Mouse (Mus musculus) heart, embryonic 15.5 days (tissue): Measurements from ENCODE around the gene Limch1. TPM values are rescaled to one million over a fixed set of nuclear protein-coding genes. Genes with fewer than 3 reads are reported as not detected.
A peak's percentile ranks its signal among the peaks of the same experiment; 100 is the strongest.

Experiments used
- ATAC-seq: fragments of 200-750 bp; cut with Nextera tagmentation; replicated peaks from 2 replicates; pipeline ENCODE4 v1.8.0; 2017; ENCODE audit warnings: low read depth, moderate TSS enrichment; ENCODE audit not compliant: insufficient number of reproducible peaks, insufficient read depth, low FRiP score
- H3K27ac ChIP-seq: fragments of 300-500 bp; sonication (generic); 2 replicates; pipeline ENCODE4 v1.5.1; 2015; ENCODE audit warnings: mild to moderate bottlenecking, inconsistent platforms
- H3K27me3 ChIP-seq: fragments of 300-500 bp; sonication (generic); 2 replicates; pipeline ENCODE4 v1.6.1; 2015; ENCODE audit warnings: inconsistent platforms
- H3K36me3 ChIP-seq: fragments of 300-500 bp; sonication (generic); 2 replicates; pipeline ENCODE4 v1.6.1; 2015; ENCODE audit warnings: mild to moderate bottlenecking, inconsistent platforms
- H3K4me1 ChIP-seq: fragments of 300-500 bp; sonication (generic); replicated peaks from 2 replicates; pipeline ENCODE4 v1.6.1; 2015; ENCODE audit warnings: inconsistent platforms
- H3K4me2 ChIP-seq: fragments of 300-500 bp; sonication (generic); 2 replicates; pipeline ENCODE4 v1.6.1; 2015; ENCODE audit warnings: inconsistent platforms, mild to moderate bottlenecking, moderate library complexity
- H3K4me3 ChIP-seq: fragments of 300-500 bp; sonication (generic); 2 replicates; pipeline ENCODE4 v1.5.1; 2015; ENCODE audit warnings: mild to moderate bottlenecking, inconsistent platforms
- H3K9ac ChIP-seq: fragments of 300-500 bp; sonication (generic); 2 replicates; pipeline ENCODE4 v1.6.1; 2015; ENCODE audit warnings: mild to moderate bottlenecking, inconsistent platforms
- H3K9me3 ChIP-seq: fragments of 300-500 bp; sonication (generic); replicated peaks from 2 replicates; pipeline ENCODE4 v1.6.1; 2016; ENCODE audit warnings: inconsistent platforms
- WGBS: fragments of 180-500 bp; shearing (Covaris S2); methylation state at CpG from one replicate; pipeline ENCODE4 v1.1.7; 2015; ENCODE audit warnings: mixed read lengths; 5-methylcytosine and 5-hydroxymethylcytosine counted together
- polyA plus RNA-seq: library from polyadenylated mRNA; unstranded; fragments of >200 nt; fragmentation: Nextera tagmentation; extraction: Ambion mirVana; gene quantifications from 2 replicates; pipeline ENCODE4 v1.2.1, GENCODE M21; 2015

The Limch1 gene
- polyA plus RNA-seq, 1 experiment from 2014 or later, result 26.4 TPM

DNA sequence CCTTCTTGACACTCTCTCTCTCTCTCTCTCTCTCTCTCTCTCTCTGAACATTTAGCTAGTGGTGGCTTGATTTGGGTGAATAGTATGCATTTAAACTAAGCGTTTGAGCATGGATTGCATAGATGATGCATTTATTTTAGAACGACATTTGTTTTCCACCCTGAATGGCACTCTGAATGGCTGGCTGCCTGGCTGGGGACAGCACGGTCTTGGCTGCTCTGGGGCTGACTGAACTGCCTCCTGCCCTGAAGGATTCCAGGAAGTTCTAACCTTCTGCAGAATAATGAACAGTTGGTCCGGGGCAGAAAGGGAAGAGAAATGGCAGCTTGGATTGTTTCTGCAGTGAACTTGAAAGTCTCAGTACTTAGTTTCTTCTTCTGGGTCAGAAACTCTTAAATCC lies 266.4 kb downstream of the Limch1 start:
- no peak for ATAC-seq
- Histone ChIP-seq H3K9me3 (no peaks in the 10 kb centered on the region), H3K36me3 (no peaks in the 10 kb centered on the region), H3K4me1 (peaks cover 2% of the 10 kb centered on the region; the same call in 1 of the 2 replicates), H3K27me3 (peaks cover 16% of the 10 kb centered on the region), H3K9ac (no peak overlapping the region), H3K4me3 (no peak overlapping the region), H3K27ac (no peak overlapping the region), H3K4me2 (no peak overlapping the region)
- 76% methylated on average over 4 of the region's 4 CpGs for WGBS

- no peak overlapping the region for H3K27ac ChIP-seq
- WGBS, result 82% methylated on average over 3 of the region's 3 CpGs
These were observed 268.3 kb downstream of the Limch1 start for GRCm38 (mm10) chr5:67013926-67014325.

DNA sequence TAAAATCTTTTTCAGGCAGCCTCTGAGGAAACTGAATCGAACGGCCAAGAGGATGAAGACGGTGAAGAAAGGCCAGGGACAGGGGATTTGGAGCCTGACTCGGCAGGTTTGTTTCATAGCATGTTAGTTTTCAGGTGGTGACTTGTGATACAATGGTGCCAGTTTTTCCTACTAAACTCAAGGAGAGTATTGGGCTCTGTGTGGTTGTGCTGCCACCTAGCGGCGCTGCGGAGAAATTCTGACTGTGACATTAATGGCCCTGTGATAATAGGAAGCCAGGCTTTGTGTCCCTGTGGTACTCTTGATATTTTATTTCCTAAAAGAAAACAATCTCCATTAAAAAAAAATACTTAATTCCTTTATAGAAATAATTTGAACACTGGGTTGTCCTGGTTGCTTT lies 270.8 kb downstream of the Limch1 start:
- Histone ChIP-seq H3K4me2 (no peak overlapping the region), H3K36me3 (no peaks in the 10 kb centered on the region), H3K9me3 (no peaks in the 10 kb centered on the region), H3K27me3 (peaks cover 9% of the 10 kb centered on the region; the same call in 1 of the 2 replicates), H3K27ac (no peak overlapping the region), H3K4me1 (no peaks in the 10 kb centered on the region), H3K9ac (no peak overlapping the region), H3K4me3 (no peak overlapping the region)
- ATAC-seq, result no peak; the same call in 1 of the 2 replicates
- 5% methylated on average over 7 of the region's 7 CpGs for WGBS

More at GRCm38 (mm10) chr5:67013926-67014325, 268.3 kb downstream of the Limch1 start:
- no peak for ATAC-seq
- H3K9ac ChIP-seq, result no peak overlapping the region
- no peak overlapping the region for H3K4me2 ChIP-seq
- H3K4me1 ChIP-seq, result peaks cover 2% of the 10 kb centered on the region; the same call in 1 of the 2 replicates
- no peaks in the 10 kb centered on the region for H3K36me3 ChIP-seq
- no peaks in the 10 kb centered on the region for H3K9me3 ChIP-seq
- H3K4me3 ChIP-seq, result no peak overlapping the region
- H3K27me3 ChIP-seq, result peaks cover 20% of the 10 kb centered on the region

DNA sequence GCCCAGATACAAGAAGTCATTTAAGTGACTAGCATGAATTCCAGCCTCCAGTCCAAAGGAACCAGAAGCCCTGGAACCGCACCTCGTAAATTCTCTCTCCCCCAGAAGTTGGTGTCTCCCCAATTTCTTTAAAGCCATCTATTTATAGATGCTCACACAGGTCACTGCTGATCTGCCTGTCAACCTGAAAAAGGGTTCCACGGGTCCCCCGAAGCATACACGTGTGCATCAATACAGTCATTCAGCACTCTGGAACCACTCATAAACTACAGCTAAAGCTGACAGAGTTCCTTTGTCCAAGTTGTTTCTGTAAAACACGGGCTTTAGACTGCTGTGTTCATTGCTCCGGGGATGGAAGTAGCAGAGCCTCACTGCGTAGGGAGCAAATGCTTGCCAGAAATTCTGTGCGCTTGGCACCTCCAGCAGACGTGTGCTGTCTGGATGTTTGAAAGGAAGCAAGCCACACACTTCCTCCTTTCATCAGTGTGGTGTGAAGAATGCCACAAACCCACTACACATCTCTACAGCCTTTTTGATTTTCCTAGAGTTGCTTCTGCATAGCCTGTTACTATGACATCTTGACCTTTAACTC lies 278.9 kb downstream of the Limch1 start:
- Histone ChIP-seq H3K4me3 (no peak overlapping the region), H3K27me3 (peaks cover 12% of the 10 kb centered on the region), H3K9ac (no peak overlapping the region), H3K36me3 (no peaks in the 10 kb centered on the region), H3K9me3 (no peaks in the 10 kb centered on the region), H3K4me2 (peak overlapping the region; percentile 29), H3K4me1 (peaks cover 13% of the 10 kb centered on the region), H3K27ac (no peak overlapping the region)
- ATAC-seq, result no peak
- 38% methylated on average over 10 of the region's 10 CpGs for WGBS

GRCm38 (mm10) chr5:67025095-67025494 lies 279.5 kb downstream of the Limch1 start:
- H3K36me3 ChIP-seq, result no peaks in the 10 kb centered on the region; the same call in 1 of the 2 replicates
- no peak overlapping the region for H3K4me2 ChIP-seq
- peaks cover 12% of the 10 kb centered on the region for H3K27me3 ChIP-seq
- H3K4me1 ChIP-seq, result peaks cover 13% of the 10 kb centered on the region
- H3K9ac ChIP-seq, result no peak overlapping the region
- ATAC-seq, result no peak
- H3K4me3 ChIP-seq, result no peak overlapping the region
- no peaks in the 10 kb centered on the region for H3K9me3 ChIP-seq
- H3K27ac ChIP-seq, result no peak overlapping the region
- 73% methylated on average over 8 of the region's 8 CpGs for WGBS

DNA sequence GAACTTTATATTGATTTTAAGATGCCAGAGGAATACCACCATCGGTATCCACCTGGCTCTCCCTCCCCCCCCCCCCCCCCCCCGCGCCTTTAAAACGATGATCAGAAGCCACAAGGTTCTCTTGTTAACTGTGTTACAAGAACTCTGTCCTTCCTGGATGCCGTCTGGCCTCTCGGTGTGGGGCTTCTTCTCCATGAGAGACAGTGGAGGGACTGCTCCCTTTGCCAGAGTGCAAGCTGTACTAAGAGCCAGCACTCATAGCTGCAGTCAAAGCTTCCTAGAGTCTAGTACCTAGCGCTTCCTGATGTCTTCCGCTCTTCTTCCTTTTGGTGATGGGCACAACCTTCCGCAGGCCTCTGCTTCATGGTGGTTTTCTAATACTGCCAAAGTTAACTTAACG lies 280.0 kb downstream of the Limch1 start:
- Histone ChIP-seq H3K27ac (no peak overlapping the region), H3K4me2 (no peak overlapping the region), H3K9me3 (no peaks in the 10 kb centered on the region), H3K9ac (no peak overlapping the region), H3K27me3 (peaks cover 12% of the 10 kb centered on the region), H3K4me3 (no peak overlapping the region), H3K4me1 (peaks cover 13% of the 10 kb centered on the region), H3K36me3 (no peaks in the 10 kb centered on the region; the same call in 1 of the 2 replicates)
- no peak for ATAC-seq
- WGBS, result 76% methylated on average over 10 of the region's 10 CpGs

GRCm38 (mm10) chr5:67028786-67029185 lies 283.2 kb downstream of the Limch1 start:
- no peaks in the 10 kb centered on the region; the same call in 1 of the 2 replicates for H3K36me3 ChIP-seq
- H3K4me2 ChIP-seq, result no peak overlapping the region
- WGBS, result 67% methylated on average over 16 of the region's 16 CpGs
- peaks cover 13% of the 10 kb centered on the region for H3K4me1 ChIP-seq
- H3K9ac ChIP-seq, result no peak overlapping the region
- H3K27me3 ChIP-seq, result peaks cover 8% of the 10 kb centered on the region
- no peak overlapping the region for H3K4me3 ChIP-seq
- H3K27ac ChIP-seq, result no peak overlapping the region
- no peaks in the 10 kb centered on the region for H3K9me3 ChIP-seq
- ATAC-seq, result no peak

GRCm38 (mm10) chr5:67029946-67030345 lies 284.3 kb downstream of the Limch1 start:
- Histone ChIP-seq H3K4me1 (peaks cover 3% of the 10 kb centered on the region), H3K27ac (no peak overlapping the region), H3K36me3 (no peaks in the 10 kb centered on the region; the same call in 1 of the 2 replicates), H3K4me3 (no peak overlapping the region), H3K9ac (no peak overlapping the region), H3K9me3 (no peaks in the 10 kb centered on the region), H3K27me3 (peaks cover 8% of the 10 kb centered on the region), H3K4me2 (no peak overlapping the region)
- WGBS, result 42% methylated on average over 3 of the region's 3 CpGs
- ATAC-seq, result no peak

- 75% methylated on average over 7 of the region's 7 CpGs for WGBS
- H3K4me1 ChIP-seq, result no peaks in the 10 kb centered on the region
- no peak overlapping the region for H3K4me2 ChIP-seq
- peaks cover 7% of the 10 kb centered on the region; the same call in 1 of the 2 replicates for H3K27me3 ChIP-seq
- no peak overlapping the region for H3K27ac ChIP-seq
- no peak for ATAC-seq
- no peak overlapping the region for H3K4me3 ChIP-seq
- no peaks in the 10 kb centered on the region; the same call in 1 of the 2 replicates for H3K36me3 ChIP-seq
- no peak overlapping the region for H3K9ac ChIP-seq
- no peaks in the 10 kb centered on the region for H3K9me3 ChIP-seq
These were observed 287.0 kb downstream of the Limch1 start for GRCm38 (mm10) chr5:67032601-67033000.

DNA sequence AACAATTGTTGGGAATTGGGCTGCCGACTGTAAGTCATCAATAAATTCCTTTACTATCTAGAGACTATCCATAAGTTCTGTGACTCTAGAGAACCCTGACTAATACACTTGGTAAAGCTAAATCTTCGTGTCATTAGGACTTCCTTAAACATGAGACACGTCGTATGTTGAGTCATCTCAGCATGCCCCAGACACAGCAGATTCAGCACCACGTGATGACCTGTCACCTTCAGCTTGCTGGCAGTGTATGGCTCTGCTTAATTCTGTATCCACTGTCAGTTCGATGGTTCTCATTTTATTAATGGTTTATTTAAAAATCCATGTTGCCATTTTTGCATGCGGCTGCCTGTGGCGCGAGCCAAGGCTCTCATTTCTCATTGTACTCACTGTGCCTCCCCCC lies 298.3 kb downstream of the Limch1 start:
- no peak overlapping the region for H3K4me3 ChIP-seq
- no peaks in the 10 kb centered on the region for H3K27me3 ChIP-seq
- no peak overlapping the region for H3K9ac ChIP-seq
- ATAC-seq, result no peak
- H3K4me1 ChIP-seq, result no peaks in the 10 kb centered on the region
- H3K36me3 ChIP-seq, result no peaks in the 10 kb centered on the region
- no peak overlapping the region for H3K27ac ChIP-seq
- no peaks in the 10 kb centered on the region for H3K9me3 ChIP-seq
- no peak overlapping the region for H3K4me2 ChIP-seq
- 76% methylated on average over 9 of the region's 9 CpGs for WGBS

DNA sequence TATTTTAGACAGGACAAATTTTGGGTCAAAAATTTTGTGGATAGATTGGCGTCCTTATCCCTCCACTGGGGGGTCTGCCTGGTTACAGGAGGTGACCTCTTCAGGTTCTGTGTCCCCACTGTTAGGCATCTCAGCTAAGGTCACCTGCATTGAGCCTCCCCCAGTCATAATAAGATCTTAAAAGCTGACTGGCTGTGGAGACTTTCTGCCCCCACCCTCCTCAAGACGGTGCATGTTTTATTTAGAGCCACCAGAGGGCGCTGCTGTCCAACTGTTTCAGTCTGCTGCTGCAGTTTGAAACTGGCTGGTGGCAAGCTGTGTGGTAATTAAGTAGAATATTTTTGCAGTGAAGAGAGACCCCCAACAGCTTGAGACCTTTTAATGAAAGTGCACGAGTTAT lies 302.4 kb downstream of the Limch1 start:
- Histone ChIP-seq H3K4me2 (no peak overlapping the region), H3K4me1 (no peaks in the 10 kb centered on the region), H3K4me3 (no peak overlapping the region), H3K27ac (no peak overlapping the region), H3K27me3 (0 out of 2 replicates have a peak, but pooled peaks cover 7% of the 10 kb centered on the region), H3K9me3 (no peaks in the 10 kb centered on the region), H3K36me3 (no peaks in the 10 kb centered on the region), H3K9ac (no peak overlapping the region)
- ATAC-seq, result no peak
- WGBS, result 13% methylated on average over 4 of the region's 4 CpGs

DNA sequence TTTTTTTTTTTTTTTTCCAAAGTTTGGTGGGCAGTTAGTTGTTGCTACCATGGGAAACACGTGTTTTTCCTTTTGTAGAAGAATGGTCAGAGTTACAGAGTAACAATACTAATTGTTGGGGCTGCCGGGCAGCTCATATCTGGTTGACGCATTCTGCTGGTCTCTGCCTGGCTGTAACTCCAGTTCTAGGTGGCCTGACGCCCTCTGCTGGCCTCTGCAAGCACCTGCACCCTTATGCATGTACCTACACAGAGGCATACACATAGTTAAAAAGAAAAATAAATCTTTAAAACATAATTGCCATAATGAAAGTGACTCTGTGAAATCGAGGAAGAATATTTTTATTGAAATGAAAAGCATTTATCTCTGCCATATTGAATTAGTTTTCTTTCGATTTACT lies 312.2 kb downstream of the Limch1 start:
- 80% methylated on average over 6 of the region's 6 CpGs for WGBS
- Histone ChIP-seq H3K4me2 (no peak overlapping the region), H3K9me3 (no peaks in the 10 kb centered on the region), H3K4me3 (no peak overlapping the region), H3K4me1 (no peaks in the 10 kb centered on the region), H3K36me3 (no peaks in the 10 kb centered on the region), H3K27ac (no peak overlapping the region), H3K9ac (no peak overlapping the region), H3K27me3 (no peaks in the 10 kb centered on the region; the same call in 1 of the 2 replicates)
- ATAC-seq, result no peak
